Comparison of ENCODE assay signal across 10 mouse cellular contexts in genomic region chr8:104601386-104601785, GRCm38 (mm10). TPM values are rescaled to one million over a fixed set of nuclear protein-coding genes. Genes with fewer than 3 reads are reported as not detected.
DNase-seq lines count a peak whose midpoint lies in the region; ATAC-seq and TF ChIP-seq lines count a peak whose summit lies in the region.
"Had no signal": no experiment of that assay in that cellular context is flagged by ENCODE, and none has a peak within 500 bp of the region (broad histone marks: within the 10 kb centered on the region; RNA-seq: fewer than 3 reads in every experiment).

No protein-coding gene starts in this region.

- no peak for TF ChIP-seq CTCF in forebrain, postnatal 0 days (IDR thresholded peaks at IDR 0.05; ENCODE audit: low read depth)

- no peaks in the 10 kb centered on the region for H3K36me3 ChIP-seq in kidney, embryonic 16.5 days (ENCODE audit: insufficient read depth, low read length)
- H3K36me3 ChIP-seq in forebrain, postnatal 0 days (ENCODE audit: insufficient read depth): no peaks in the 10 kb centered on the region

- peak overlapping the region; percentile 32; the same call in 1 of the 2 replicates for H3K4me3 ChIP-seq in kidney, embryonic 16.5 days (ENCODE audit: low read length)
- no peak overlapping the region for H3K4me3 ChIP-seq in forebrain, postnatal 0 days (ENCODE audit: low read depth, low read length)

- H3K4me2 ChIP-seq in kidney, embryonic 16.5 days (replicated peaks; ENCODE audit: low read depth, low read length): peak overlapping the region; percentile 66
- H3K4me2 ChIP-seq in forebrain, postnatal 0 days (ENCODE audit: low read depth): peak overlapping the region; percentile 41; the same call in 1 of the 2 replicates

- DNase-seq in kidney, postnatal 10 days: no peak
- peak; percentile 14 for DNase-seq in embryo, embryonic 11 days
- DNase-seq in forebrain, postnatal 0 days: no peak
- DNase-seq in neural tube, embryonic 10.5 days (ENCODE audit: extremely low spot score, low spot score): peak; percentile 26
- no peak for DNase-seq in right cerebral cortex, postnatal 10 days (ENCODE audit: low spot score in 2 of 2)
- no peak for DNase-seq in adrenal gland, postnatal 36 days
- DNase-seq: spleen, adult 18-20 months had no signal

- 29% methylated on average over 7 of the region's 7 CpGs for WGBS in kidney, embryonic 16.5 days
- 36% methylated on average over 7 of the region's 7 CpGs for WGBS in forebrain, postnatal 0 days

- peaks cover 49% of the 10 kb centered on the region for H3K4me1 ChIP-seq in kidney, embryonic 16.5 days (ENCODE audit: insufficient read depth, low read length)
- H3K4me1 ChIP-seq in forebrain, postnatal 0 days (ENCODE audit: insufficient read depth): no peaks in the 10 kb centered on the region

- no peak overlapping the region for H3K27ac ChIP-seq in kidney, embryonic 16.5 days (ENCODE audit: low read length)
- H3K27ac ChIP-seq in forebrain, postnatal 0 days (ENCODE audit: low read depth, low read length): no peak overlapping the region

- no peak for ATAC-seq in kidney, embryonic 16.5 days (ENCODE audit: low FRiP score, low TSS enrichment)
- no peak for ATAC-seq in forebrain, postnatal 0 days

- H3K9me3 ChIP-seq in kidney, embryonic 16.5 days (ENCODE audit: low read length): no peaks in the 10 kb centered on the region
- no peaks in the 10 kb centered on the region for H3K9me3 ChIP-seq in forebrain, postnatal 0 days (ENCODE audit: low read length)

- no peaks in the 10 kb centered on the region for H3K27me3 ChIP-seq in kidney, embryonic 16.5 days (ENCODE audit: insufficient read depth, low read length)
- no peaks in the 10 kb centered on the region; the same call in 1 of the 2 replicates for H3K27me3 ChIP-seq in forebrain, postnatal 0 days (ENCODE audit: insufficient read depth, low read length)

- H3K9ac ChIP-seq in kidney, embryonic 16.5 days (replicated peaks; ENCODE audit: low read length): peak overlapping the region; percentile 46
- H3K9ac ChIP-seq in forebrain, postnatal 0 days: no peak overlapping the region

RNA-seq across cellular contexts. Expression of gene Pdp2, which starts 10.1 kb away (rescaled TPM):
- 19.2 and 20.3 TPM in 2 replicates for polyA plus RNA-seq in kidney, embryonic 16.5 days (2015; fragmentation: Nextera tagmentation; extraction: Ambion mirVana)
- 11.8 and 13.2 TPM in 2 replicates for total RNA-seq in forebrain, postnatal 0 days (2014; rRNA removed)
- 8.8 and 14.6 TPM in 2 replicates for polyA plus RNA-seq in forebrain, postnatal 0 days (2015; fragmentation: Nextera tagmentation; extraction: Ambion mirVana)
- 10 to 100 TPM; 30.4 to 33.0 TPM for total RNA-seq in adrenal gland, postnatal 36 days (2021)

RNA-seq across cellular contexts. Expression of gene Cdh16, which starts 22.8 kb away (rescaled TPM):
- polyA plus RNA-seq in kidney, embryonic 16.5 days (2015; fragmentation: Nextera tagmentation; extraction: Ambion mirVana): 385 and 427 TPM in 2 replicates
- total RNA-seq in forebrain, postnatal 0 days (2014; rRNA removed): not detected in 2 replicates
- polyA plus RNA-seq in forebrain, postnatal 0 days (2015; fragmentation: Nextera tagmentation; extraction: Ambion mirVana): not detected in 2 replicates
- total RNA-seq in adrenal gland, postnatal 36 days (2021): not detected
- total RNA-seq: left cerebral cortex, adult 8-10 months; monocyte, adult 5-6 weeks had no signal

RNA-seq across cellular contexts. Expression of gene Rrad, which starts 29.7 kb away (rescaled TPM):
- 13.5 and 15.0 TPM in 2 replicates for polyA plus RNA-seq in kidney, embryonic 16.5 days (2015; fragmentation: Nextera tagmentation; extraction: Ambion mirVana)
- 5.2 and 5.3 TPM in 2 replicates for total RNA-seq in forebrain, postnatal 0 days (2014; rRNA removed)
- 2.2 and 2.9 TPM in 2 replicates for polyA plus RNA-seq in forebrain, postnatal 0 days (2015; fragmentation: Nextera tagmentation; extraction: Ambion mirVana)
- total RNA-seq in adrenal gland, postnatal 36 days (2021): 10 to 100 TPM in 1 of 2 experiments, 1 to 10 TPM in 1; 3.4 to 14.0 TPM

RNA-seq across cellular contexts. Expression of gene Ciao2b, which starts 40.4 kb away (rescaled TPM):
- polyA plus RNA-seq in kidney, embryonic 16.5 days (2015; fragmentation: Nextera tagmentation; extraction: Ambion mirVana): 106 and 108 TPM in 2 replicates
- 54.9 and 61.9 TPM in 2 replicates for total RNA-seq in forebrain, postnatal 0 days (2014; rRNA removed)
- 108 and 110 TPM in 2 replicates for polyA plus RNA-seq in forebrain, postnatal 0 days (2015; fragmentation: Nextera tagmentation; extraction: Ambion mirVana)
- 10 to 100 TPM; 46.1 to 51.1 TPM for total RNA-seq in adrenal gland, postnatal 36 days (2021)

Comparison
In these comparisons a context has a peak if more than half of its experiments do, and no peak if none do; other contexts are left out.
1. DNase-seq: peak in embryo, embryonic 11 days (single experiment) and neural tube, embryonic 10.5 days (single experiment); none in kidney, postnatal 10 days (single experiment), forebrain, postnatal 0 days (single experiment), right cerebral cortex, postnatal 10 days (0 of 2) and adrenal gland, postnatal 36 days (0 of 2).